Mouse (Mus musculus) liver, embryonic 14.5 days (tissue): ENCODE measurements at regions not wholly inside any gene's neighbourhood (a gene's known extent, or its start where the extent isn't known, plus 50 kb on each side); places are given as distances from the start of the nearest gene placed in this dataset.

Source experiments
- CTCF ChIP-seq: IDR thresholded peaks from 2 replicates; pipeline ENCODE4 v1.5.1; 2016; ENCODE audit warnings: antibody characterized with exemption, low read depth, control low read depth
- EP300 ChIP-seq: IDR thresholded peaks from 2 replicates; pipeline ENCODE4 v1.6.1; 2016; ENCODE audit warnings: antibody characterized with exemption, low read depth

- TF ChIP-seq CTCF (no peak), EP300 (no peak)
These were observed 1126.5 kb downstream of the Slc22a22 start for GRCm38 (mm10) chr15:56350903-56351302.
